Mouse (Mus musculus): ENCODE data around the gene Ces2b. TPM values are rescaled to one million over a fixed set of nuclear protein-coding genes. Genes with fewer than 3 reads are reported as not detected.

Gene Ces2b
- total and polyA plus RNA-seq, 3 experiments, result not detected

- Histone ChIP-seq H3K79me2 (replicated peaks; ENCODE audit: control insufficient read depth, extremely low read depth, insufficient read depth, poor library complexity, severe bottlenecking) (no peaks in the 10 kb centered on the region), H3K4me1 (ENCODE audit: control insufficient read depth in 1 of 2, insufficient read depth in 2 of 2) (peaks cover 0 to 11% of the 10 kb centered on the region in 2 experiments; a peak in 2 of 4 replicates), H3K27ac (ENCODE audit: insufficient read depth, low read depth) (no peak overlapping the region), H3K27me3 (replicated peaks) (no peaks in the 10 kb centered on the region), H3K4me3 (replicated peaks in 1 of 3; ENCODE audit: low read depth in 2 of 3, low read length in 2 of 3, poor library complexity in 1 of 3) (no peak overlapping the region), H3K36me3 (replicated peaks in 1 of 2; ENCODE audit: control insufficient read depth in 1 of 2, insufficient read depth in 1 of 2, low read length in 1 of 2) (no peaks in the 10 kb centered on the region), H3K9me3 (replicated peaks; ENCODE audit: low read length) (no peaks in the 10 kb centered on the region), H3K4me2 (ENCODE audit: insufficient read depth, low read depth, poor library complexity, severe bottlenecking) (no peak overlapping the region), H3K9ac (ENCODE audit: insufficient read depth, low read depth) (no peak overlapping the region)
- no peak for DNase-seq (ENCODE audit: extremely low read depth)
- no peak for TF ChIP-seq IRF4 (IDR thresholded peaks at IDR 0.05; ENCODE audit: low read depth, low read length)
- in situ Hi-C loops (cut with MboI; ENCODE audit: low pct_ligation_motif_present, low pct_unique_long_range_greater_than_20kb, low sequenced_read_pairs) (no loop called here), dilution Hi-C loops (cut with MboI; ENCODE audit: extremely low pct_ligation_motif_present, extremely low pct_unique_long_range_greater_than_20kb, low sequenced_read_pairs) (no loop called here)
Measured at GRCm38 (mm10) chr8:104808542-104809413, 22.6 kb upstream of the Ces2b start.

GRCm38 (mm10) chr8:104809436-104809835, 21.9 kb upstream of the Ces2b start:
- H3K4me1 ChIP-seq (ENCODE audit: control insufficient read depth in 1 of 2, insufficient read depth in 2 of 2), result peaks cover 0 to 11% of the 10 kb centered on the region in 2 experiments; a peak in 2 of 4 replicates
- H3K4me3 ChIP-seq (replicated peaks in 1 of 3; ENCODE audit: low read depth in 2 of 3, low read length in 2 of 3, poor library complexity in 1 of 3), result no peak overlapping the region
- H3K4me2 ChIP-seq (ENCODE audit: insufficient read depth, low read depth, poor library complexity, severe bottlenecking), result no peak overlapping the region
- no peaks in the 10 kb centered on the region for H3K36me3 ChIP-seq (replicated peaks in 1 of 2; ENCODE audit: control insufficient read depth in 1 of 2, insufficient read depth in 1 of 2, low read length in 1 of 2)
- no peak for TF ChIP-seq TBP (conservative IDR thresholded peaks at IDR 0.05; ENCODE audit: low read depth, low read length)
- no peak for TF ChIP-seq HCFC1 (IDR thresholded peaks at IDR 0.05; ENCODE audit: low read depth, low read length)
- TF ChIP-seq CHD2 (IDR thresholded peaks at IDR 0.05; ENCODE audit: low read length), result no peak
- TF ChIP-seq RCOR1 (conservative IDR thresholded peaks at IDR 0.05; ENCODE audit: low read depth, low read length), result no peak
- TF ChIP-seq EP300 (IDR thresholded peaks at IDR 0.05; ENCODE audit: low read length), result no peak
- no peak for TF ChIP-seq BHLHE40 (IDR thresholded peaks at IDR 0.05; ENCODE audit: low read depth, low read length)
- no peak for TF ChIP-seq POLR2AphosphoS2 (IDR thresholded peaks at IDR 0.05; ENCODE audit: low read depth, low read length)
- TF ChIP-seq PAX5 (IDR thresholded peaks at IDR 0.05; ENCODE audit: low read length), result no peak
- no peak for TF ChIP-seq MEF2A (IDR thresholded peaks at IDR 0.05; ENCODE audit: borderline replicate concordance, low read depth, low read length)
- no peak for TF ChIP-seq RAD21 (IDR thresholded peaks at IDR 0.05; ENCODE audit: low read depth, low read length)
- TF ChIP-seq E2F4 (IDR thresholded peaks at IDR 0.05; ENCODE audit: insufficient replicate concordance, low read depth, low read length), result no peak
- no peak for TF ChIP-seq IRF4 (IDR thresholded peaks at IDR 0.05; ENCODE audit: low read depth, low read length)
- dilution Hi-C loops (cut with MboI; ENCODE audit: extremely low pct_ligation_motif_present, extremely low pct_unique_long_range_greater_than_20kb, low sequenced_read_pairs) (no loop called here), in situ Hi-C loops (cut with MboI; ENCODE audit: low pct_ligation_motif_present, low pct_unique_long_range_greater_than_20kb, low sequenced_read_pairs) (no loop called here)
- no peaks in the 10 kb centered on the region for H3K79me2 ChIP-seq (replicated peaks; ENCODE audit: control insufficient read depth, extremely low read depth, insufficient read depth, poor library complexity, severe bottlenecking)
- DNase-seq (ENCODE audit: extremely low read depth), result no peak
- no peak overlapping the region for H3K9ac ChIP-seq (ENCODE audit: insufficient read depth, low read depth)
- no peak overlapping the region for H3K27ac ChIP-seq (ENCODE audit: insufficient read depth, low read depth)
- no peaks in the 10 kb centered on the region for H3K9me3 ChIP-seq (replicated peaks; ENCODE audit: low read length)
- H3K27me3 ChIP-seq (replicated peaks), result no peaks in the 10 kb centered on the region

DNA sequence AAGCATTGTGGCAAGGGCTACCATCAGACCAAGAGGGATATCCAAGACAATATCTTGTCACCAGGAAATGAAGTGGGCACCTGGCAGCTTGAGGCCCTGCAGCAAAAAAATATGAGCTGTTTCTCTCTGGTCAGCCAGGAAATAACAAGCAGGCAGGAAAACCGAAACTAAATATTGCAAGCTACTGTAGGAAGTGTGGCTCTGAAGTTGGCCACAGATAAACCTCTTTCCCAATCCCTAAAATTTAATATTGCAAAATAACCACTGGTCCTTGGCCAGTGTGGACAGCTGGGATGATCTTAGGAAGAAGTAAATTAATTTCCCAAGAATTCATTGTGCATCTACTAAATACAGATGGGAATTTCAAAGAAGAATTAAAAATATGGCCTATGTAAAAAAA, 4.5 kb upstream of the Ces2b start:
- dilution Hi-C loops (cut with MboI; ENCODE audit: extremely low pct_ligation_motif_present, extremely low pct_unique_long_range_greater_than_20kb, low sequenced_read_pairs) (no loop called here), in situ Hi-C loops (cut with MboI; ENCODE audit: low pct_ligation_motif_present, low pct_unique_long_range_greater_than_20kb, low sequenced_read_pairs) (loop anchor here (5.0 kb wide), 1 partner anchor 75 kb away; no protein-coding TSS in a partner anchor)
- Histone ChIP-seq H3K4me2 (ENCODE audit: insufficient read depth, low read depth, poor library complexity, severe bottlenecking) (no peak overlapping the region), H3K4me3 (replicated peaks in 1 of 3; ENCODE audit: low read depth in 2 of 3, low read length in 2 of 3, poor library complexity in 1 of 3) (no peak overlapping the region), H3K79me2 (replicated peaks; ENCODE audit: control insufficient read depth, extremely low read depth, insufficient read depth, poor library complexity, severe bottlenecking) (no peaks in the 10 kb centered on the region), H3K9ac (ENCODE audit: insufficient read depth, low read depth) (no peak overlapping the region), H3K36me3 (replicated peaks in 1 of 2; ENCODE audit: control insufficient read depth in 1 of 2, insufficient read depth in 1 of 2, low read length in 1 of 2) (no peaks in the 10 kb centered on the region), H3K9me3 (replicated peaks; ENCODE audit: low read length) (no peaks in the 10 kb centered on the region), H3K4me1 (ENCODE audit: control insufficient read depth in 1 of 2, insufficient read depth in 2 of 2) (no peaks in the 10 kb centered on the region), H3K27me3 (replicated peaks) (no peaks in the 10 kb centered on the region), H3K27ac (ENCODE audit: insufficient read depth, low read depth) (no peak overlapping the region)
- no peak for DNase-seq (ENCODE audit: extremely low read depth)
- TF ChIP-seq JUN (IDR thresholded peaks at IDR 0.05; ENCODE audit: insufficient read depth, low read depth, low read length) (no peak), MXI1 (IDR thresholded peaks at IDR 0.05; ENCODE audit: low read depth, low read length) (no peak), NRF1 (IDR thresholded peaks at IDR 0.05; ENCODE audit: low read depth, low read length) (no peak), ETS1 (conservative IDR thresholded peaks at IDR 0.05; ENCODE audit: low read depth, low read length) (no peak), NELFE (IDR thresholded peaks at IDR 0.05; ENCODE audit: low read depth, low read length) (no peak), POLR2AphosphoS2 (IDR thresholded peaks at IDR 0.05; ENCODE audit: low read depth, low read length) (no peak), TBP (conservative IDR thresholded peaks at IDR 0.05; ENCODE audit: low read depth, low read length) (no peak), ZNF384 (IDR thresholded peaks at IDR 0.05; ENCODE audit: low read depth, low read length) (no peak), MAFK (IDR thresholded peaks at IDR 0.05; ENCODE audit: insufficient replicate concordance, low read length) (no peak), ELF1 (IDR thresholded peaks at IDR 0.05; ENCODE audit: low read depth, low read length) (no peak), EP300 (IDR thresholded peaks at IDR 0.05; ENCODE audit: low read length) (no peak), ZKSCAN1 (IDR thresholded peaks at IDR 0.05; ENCODE audit: borderline replicate concordance, low read depth, low read length) (no peak), MEF2A (IDR thresholded peaks at IDR 0.05; ENCODE audit: borderline replicate concordance, low read depth, low read length) (no peak), TCF12 (IDR thresholded peaks at IDR 0.05; ENCODE audit: low read depth, low read length) (no peak), JUND (conservative IDR thresholded peaks at IDR 0.05; ENCODE audit: low read depth, low read length) (no peak), RAD21 (IDR thresholded peaks at IDR 0.05; ENCODE audit: low read depth, low read length) (no peak)
